Comparison of ENCODE assay signal across 9 mouse cellular contexts in the genomic region with DNA sequence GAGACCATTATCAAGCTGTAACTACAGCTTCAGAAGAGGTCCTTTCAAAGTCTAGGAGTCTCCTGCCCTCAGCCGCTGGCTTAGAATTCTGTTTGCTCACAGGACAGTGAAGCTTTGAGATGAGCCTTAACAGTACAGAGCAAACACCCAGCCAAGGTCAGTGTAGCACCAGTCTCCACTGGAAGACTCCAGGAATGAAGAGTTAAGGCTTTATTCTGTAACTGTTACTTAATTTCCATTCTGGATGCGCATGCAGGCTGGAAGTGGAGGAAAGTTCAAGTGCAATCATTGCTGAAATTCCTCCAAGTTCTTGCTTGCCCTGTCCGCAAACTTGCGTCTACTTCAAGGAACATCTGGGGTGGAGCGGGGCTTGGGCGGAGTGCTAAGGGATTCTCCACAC.
"Had no signal": no experiment of that assay in that cellular context is flagged by ENCODE, and none has a peak within 500 bp of the region (broad histone marks: within the 10 kb centered on the region; RNA-seq: fewer than 3 reads in every experiment).

No protein-coding gene starts in this region.

- DNase-seq: kidney, postnatal 10 days; kidney, postnatal 36 days; layer of hippocampus, postnatal 36 days; liver, embryonic 13.5 days; lung, adult 2 months; lung, postnatal 14 days; lung, postnatal 4 days; midbrain, embryonic 14.5 days; thymus, postnatal 25 days had no signal
